Mouse (Mus musculus): ENCODE results near the gene Tpbpa.
A peak's percentile ranks its signal among the peaks of the same experiment; 100 is the strongest.
"Not testable (repeated sequence)": the region's sequence is repeated elsewhere in the genome, so short reads cannot be mapped to it uniquely, and the experiment has no call there.

Tpbpa gene

DNA sequence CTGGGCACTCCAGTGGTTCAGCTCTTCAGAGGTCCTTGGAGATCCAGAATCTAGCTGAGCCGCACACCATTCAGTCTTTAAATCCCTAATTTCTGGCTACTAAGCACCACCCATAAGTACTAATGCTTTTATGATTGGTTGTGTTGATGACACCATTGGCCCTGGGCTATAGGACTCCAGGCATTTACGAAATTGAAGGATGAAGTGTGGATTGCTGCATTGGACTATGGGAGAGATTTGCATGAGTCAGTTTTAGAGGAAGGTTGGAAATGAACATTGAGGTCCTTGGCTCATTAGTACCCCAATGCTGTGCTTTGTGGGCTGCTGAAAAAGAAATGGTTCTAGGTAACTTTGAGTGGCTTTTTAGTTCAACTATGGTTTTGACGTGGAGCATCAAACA, at the start of gene Tpbpa:
Gene Tpbpa (minus strand): TSS at position 101 of the 400 bp plus-strand sequence.
- not testable (repeated sequence) for DNase-seq

DNA sequence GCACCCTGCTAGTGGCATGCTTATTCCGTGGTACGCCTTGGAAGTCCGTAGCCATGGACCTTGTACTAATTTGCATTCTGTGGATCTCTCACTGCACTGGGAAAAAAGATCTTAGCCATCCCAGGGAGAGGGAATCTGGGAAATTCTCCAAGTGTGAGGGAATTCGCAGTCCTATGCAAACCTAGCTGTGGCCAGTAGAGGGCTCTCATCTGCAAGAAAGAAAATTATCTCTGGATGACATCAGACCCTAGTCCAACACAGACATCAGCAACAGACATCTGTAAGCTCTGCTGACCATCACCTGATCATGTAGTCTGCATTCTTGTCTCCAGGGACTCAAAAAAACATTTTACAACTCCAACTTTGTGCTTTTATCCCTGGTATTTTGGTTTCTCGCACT, 45.1 kb upstream of the Tpbpa start:
- DNase-seq = not testable (repeated sequence)

DNA sequence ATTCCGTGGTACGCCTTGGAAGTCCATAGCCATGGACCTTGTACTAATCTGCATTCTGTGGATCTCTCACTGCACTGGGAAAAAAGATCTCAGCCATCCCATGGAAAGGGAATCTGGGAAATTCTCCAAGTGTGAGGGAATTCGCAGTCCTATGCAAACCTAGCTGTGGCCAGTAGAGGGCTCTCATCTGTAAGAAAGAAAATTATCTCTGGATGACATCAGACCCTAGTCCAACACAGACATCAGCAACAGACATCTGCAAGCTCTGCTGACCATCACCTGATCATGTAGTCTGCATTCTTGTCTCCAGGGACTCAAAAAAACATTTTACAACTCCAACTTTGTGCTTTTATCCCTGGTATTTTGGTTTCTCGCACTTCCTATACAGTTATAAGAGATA, 30.5 kb upstream of the Tpbpa start:
- not testable (repeated sequence) for DNase-seq

DNA sequence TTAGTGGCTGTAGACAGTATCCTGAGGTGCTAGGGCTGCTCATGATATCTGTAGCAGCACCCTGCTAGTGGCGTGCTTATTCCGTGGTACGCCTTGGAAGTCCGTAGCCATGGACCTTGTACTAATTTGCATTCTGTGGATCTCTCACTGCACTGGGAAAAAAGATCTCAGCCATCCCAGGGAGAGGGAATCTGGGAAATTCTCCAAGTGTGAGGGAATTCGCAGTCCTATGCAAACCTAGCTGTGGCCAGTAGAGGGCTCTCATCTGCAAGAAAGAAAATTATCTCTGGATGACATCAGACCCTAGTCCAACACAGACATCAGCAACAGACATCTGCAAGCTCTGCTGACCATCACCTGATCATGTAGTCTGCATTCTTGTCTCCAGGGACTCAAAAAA, 22.2 kb upstream of the Tpbpa start:
- not testable (repeated sequence) for DNase-seq

DNA sequence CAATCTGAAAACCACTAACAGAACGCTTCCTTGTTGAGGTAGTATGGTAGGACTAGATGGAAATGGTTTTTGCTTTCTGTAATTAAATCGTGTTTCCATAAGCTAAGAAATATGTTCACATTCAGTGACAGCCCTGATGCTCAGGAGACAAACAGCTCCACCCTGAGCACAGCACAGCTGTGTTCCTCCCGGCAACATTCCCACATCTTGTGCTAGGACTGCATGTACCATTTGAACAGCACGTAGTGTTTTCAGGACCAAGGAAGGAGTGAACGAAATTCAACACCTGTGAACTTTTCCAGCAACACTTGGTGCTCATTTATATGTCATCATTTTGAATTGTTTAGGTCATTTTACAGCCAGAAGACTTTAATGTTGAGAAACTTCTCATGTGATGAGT, 19.9 kb upstream of the Tpbpa start:
- DNase-seq = no peak

DNA sequence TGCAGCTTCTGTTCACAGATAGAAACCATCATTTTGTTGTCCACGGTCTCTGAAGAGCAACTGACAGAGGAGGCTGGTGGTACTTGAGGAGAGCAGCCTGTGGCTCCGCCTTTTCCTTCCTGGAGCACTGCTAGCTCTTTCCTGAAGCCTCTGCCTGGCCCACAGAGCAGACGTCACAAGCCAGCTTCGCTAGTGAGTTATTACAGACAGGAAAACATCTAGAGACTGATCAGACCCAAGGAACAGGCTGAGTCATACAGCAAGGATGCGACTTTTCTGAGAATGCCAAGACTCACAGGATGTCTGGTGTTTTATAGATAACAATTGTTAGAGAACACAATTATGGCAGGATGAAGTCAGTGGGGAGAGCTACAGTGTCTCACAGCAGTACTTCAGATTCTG, 5.3 kb downstream of the Tpbpa start, which contains the start of the genes Gm49391 and Ctla2a:
Gene Gm49391 (minus strand): TSS at position 72 of the 402 bp plus-strand sequence.
Gene Ctla2a (minus strand): TSS at position 126 of the 402 bp plus-strand sequence.
- peak; percentile 6 to 17 for DNase-seq

DNA sequence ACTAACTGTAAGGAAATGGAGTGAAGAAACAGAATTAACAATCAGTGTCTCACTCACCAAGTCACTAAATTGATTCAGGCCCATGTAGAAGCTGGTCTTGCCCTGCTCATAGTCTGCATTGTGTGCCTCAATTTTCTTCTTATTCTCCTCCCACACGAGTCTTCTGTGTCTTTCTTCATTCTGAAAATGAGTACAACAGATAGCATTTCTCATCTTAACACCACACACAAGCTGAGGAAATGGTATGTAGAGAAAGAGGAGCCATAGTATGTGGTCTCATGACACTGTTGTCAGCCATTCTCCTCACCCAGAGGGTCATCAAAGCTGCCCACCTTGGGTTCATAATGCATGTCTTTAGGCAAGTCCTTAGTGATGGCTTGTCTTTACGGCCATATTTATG, 6.3 kb downstream of the Tpbpa start, which contains the start of gene Gm49393:
Gene Gm49393 (minus strand): TSS at position 101 of the 400 bp plus-strand sequence.
- not testable (repeated sequence) for DNase-seq

DNA sequence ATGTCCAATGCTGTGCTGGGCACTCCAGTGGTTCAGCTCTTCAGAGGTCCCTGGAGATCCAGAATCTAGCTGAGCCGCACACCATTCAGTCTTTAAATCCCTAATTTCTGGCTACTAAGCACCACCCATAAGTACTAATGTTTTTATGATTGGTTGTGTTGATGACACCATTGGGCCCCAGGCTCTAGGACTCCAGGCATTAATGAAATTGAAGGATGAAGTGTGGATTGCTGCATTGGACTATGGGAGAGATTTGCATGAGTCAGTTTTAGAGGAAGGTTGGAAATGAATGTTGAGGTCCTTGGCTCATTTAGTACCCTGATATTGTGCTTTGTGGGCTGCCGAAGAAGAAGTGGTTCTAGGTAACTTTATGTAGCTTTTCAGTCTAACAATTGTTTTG, 37.0 kb downstream of the Tpbpa start, which contains the start of gene Tpbpb:
Gene Tpbpb (minus strand): TSS at position 101 of the 400 bp plus-strand sequence.
- not testable (repeated sequence) for DNase-seq

DNA sequence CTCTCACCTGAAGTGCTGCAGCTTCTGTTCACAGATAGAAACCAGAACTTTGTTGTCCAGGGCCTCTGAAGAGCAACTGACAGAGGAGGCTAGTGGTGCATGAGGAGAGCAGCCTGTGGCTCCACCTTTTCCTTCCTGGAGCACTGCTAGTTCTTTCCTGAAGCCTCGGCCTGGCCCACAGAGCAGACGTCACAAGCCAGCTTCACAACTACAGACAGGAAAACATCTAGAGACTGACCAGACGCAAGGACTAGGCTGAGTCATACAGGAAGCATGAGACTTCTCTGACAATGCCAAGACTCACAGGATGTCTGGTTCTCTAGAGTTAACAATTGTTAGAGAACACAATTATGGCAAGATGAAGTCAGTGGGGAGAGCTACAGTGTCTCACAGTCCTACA, 44.5 kb downstream of the Tpbpa start, which contains the start of gene Ctla2b:
Gene Ctla2b (minus strand): TSS at position 120 of the 400 bp plus-strand sequence.
- no peak for DNase-seq

DNA sequence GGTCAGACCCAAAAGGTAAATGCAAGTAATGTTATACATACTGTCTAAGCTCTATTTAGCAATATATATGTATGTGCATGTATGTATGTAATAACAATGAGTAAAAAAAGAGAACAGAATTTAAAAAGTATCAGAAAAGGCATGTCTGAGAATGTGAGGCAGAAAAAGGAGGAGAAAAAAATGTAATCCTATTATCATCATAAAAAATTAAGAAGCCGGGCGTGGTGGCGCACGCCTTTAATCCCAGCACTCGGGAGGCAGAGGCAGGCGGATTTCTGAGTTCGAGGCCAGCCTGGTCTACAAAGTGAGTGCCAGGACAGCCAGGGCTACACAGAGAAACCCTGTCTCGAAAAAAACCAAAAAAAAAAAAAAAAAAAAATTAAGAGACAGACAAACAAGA, 45.0 kb downstream of the Tpbpa start, which contains the start of gene Gm49392:
Gene Gm49392 (minus strand): TSS at position 101 of the 400 bp plus-strand sequence.
- DNase-seq = not testable (repeated sequence)

DNA sequence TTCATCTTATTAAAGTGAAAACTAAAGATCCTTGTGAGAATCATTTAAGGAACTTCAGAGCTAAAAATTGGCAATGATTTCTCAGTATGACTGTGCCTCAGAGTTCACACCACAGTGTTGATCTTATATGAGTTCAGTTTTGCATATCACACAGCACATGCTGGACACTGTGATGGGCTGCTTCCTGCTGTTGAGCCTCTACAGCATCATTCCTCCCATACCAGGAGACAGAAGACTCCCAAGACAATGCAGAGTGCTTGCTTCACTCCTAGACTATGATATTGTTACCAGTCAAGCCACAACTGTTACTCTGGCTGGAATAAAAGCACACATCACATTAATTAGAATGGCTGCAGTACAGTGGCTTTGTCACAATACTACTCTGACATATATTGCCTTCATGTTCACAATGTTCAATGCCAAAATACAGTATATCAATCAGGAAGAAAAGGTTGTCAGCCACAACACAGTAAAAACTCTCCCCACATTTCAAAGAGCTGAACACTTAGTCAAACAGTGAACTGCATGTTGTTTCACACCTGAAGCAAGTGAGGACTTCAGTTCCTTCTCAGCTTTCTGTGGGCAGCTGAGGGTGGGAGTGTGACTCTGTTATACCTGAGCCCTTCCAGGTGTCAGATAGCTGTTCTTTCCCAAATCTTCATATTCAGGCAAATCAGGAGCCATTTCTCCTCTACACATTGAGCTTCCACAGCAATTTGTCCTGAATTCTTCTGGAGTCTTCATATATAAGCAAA, 46.2 kb downstream of the Tpbpa start:
- no peak for DNase-seq

DNA sequence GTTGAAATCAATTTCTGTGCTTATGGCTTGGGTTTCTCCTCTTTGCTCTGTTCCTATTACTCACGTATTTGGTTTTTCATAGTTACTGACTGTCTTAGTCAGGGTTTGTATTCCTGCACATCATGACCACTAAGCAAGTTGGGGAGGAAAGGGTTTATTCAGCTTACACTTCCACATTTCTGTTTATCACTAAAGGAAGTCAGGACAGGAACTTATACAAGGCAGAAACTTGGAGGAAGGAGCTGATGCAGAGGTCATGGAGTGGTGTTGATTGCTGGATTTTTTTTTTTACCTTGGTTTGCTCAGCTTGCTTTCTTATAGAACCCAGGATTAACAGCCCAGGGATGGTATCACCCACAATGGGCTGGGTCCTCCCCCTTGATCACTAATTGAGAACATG, 49.5 kb downstream of the Tpbpa start:
- no peak for DNase-seq
